Mouse (Mus musculus) lung, adult 2 months (tissue): ENCODE results near the gene Cdc42se2.

Experiments
- CTCF ChIP-seq: fragments of 200-500 bp; IDR thresholded peaks from 2 replicates; pipeline ENCODE4 v1.5.1; 2011; ENCODE audit warnings: mild to moderate bottlenecking, low read length, control low read depth; ENCODE audit not compliant: insufficient read depth
- POLR2A ChIP-seq: fragments of 200-500 bp; IDR thresholded peaks from 2 replicates; pipeline ENCODE4 v1.6.1; 2011; ENCODE audit warnings: low read depth, mild to moderate bottlenecking, control low read depth, low read length, borderline replicate concordance; ENCODE audit errors: extremely low read depth

GRCm38 (mm10) chr11:54833833-54834232 is 46.4 kb upstream of the Cdc42se2 start:
- TF ChIP-seq CTCF (no peak), POLR2A (no peak)
